Mouse (Mus musculus) kidney, postnatal 0 days (tissue): ENCODE results near the gene Cux2. TPM values are rescaled to one million over a fixed set of nuclear protein-coding genes. Genes with fewer than 3 reads are reported as not detected.

Source experiments
- ATAC-seq: fragments of 200-750 bp; cut with Nextera tagmentation; replicated peaks from 2 replicates; pipeline ENCODE4 v1.8.0; 2017; ENCODE audit warnings: low read depth, moderate number of reproducible peaks, moderate TSS enrichment, moderate library complexity; ENCODE audit not compliant: low FRiP score
- DNase-seq: peaks from one replicate; pipeline ENCODE4 v3.0.0-alpha.2; 2016; ENCODE audit warnings: low spot score
- H3K27ac ChIP-seq: fragments of 300-500 bp; sonication (generic); 2 replicates; pipeline ENCODE4 v1.5.1; 2014; ENCODE audit warnings: mild to moderate bottlenecking
- H3K27me3 ChIP-seq: fragments of 300-500 bp; sonication (generic); 2 replicates; pipeline ENCODE4 v1.6.1; 2014; ENCODE audit warnings: low read length, mixed read lengths; ENCODE audit not compliant: insufficient read depth
- H3K36me3 ChIP-seq: fragments of 300-500 bp; sonication (generic); 2 replicates; pipeline ENCODE4 v1.6.1; 2014; ENCODE audit warnings: low read length, mixed read lengths; ENCODE audit not compliant: insufficient read depth
- H3K4me1 ChIP-seq: fragments of 300-500 bp; sonication (generic); replicated peaks from 2 replicates; pipeline ENCODE4 v1.6.1; 2014; ENCODE audit warnings: antibody characterized with exemption, low read length, mixed read lengths; ENCODE audit not compliant: insufficient read depth
- H3K4me2 ChIP-seq: fragments of 300-500 bp; sonication (generic); 2 replicates; pipeline ENCODE4 v1.6.1; 2014; ENCODE audit warnings: mild to moderate bottlenecking, low read length, moderate library complexity, mixed read lengths
- H3K4me3 ChIP-seq: fragments of 300-500 bp; sonication (generic); replicated peaks from 2 replicates; pipeline ENCODE4 v1.5.1; 2014; ENCODE audit warnings: low read depth, low read length
- H3K9ac ChIP-seq: fragments of 300-500 bp; sonication (generic); 2 replicates; pipeline ENCODE4 v1.6.1; 2014; ENCODE audit warnings: low read depth, low read length
- H3K9me3 ChIP-seq: fragments of 300-500 bp; sonication (generic); replicated peaks from 2 replicates; pipeline ENCODE4 v1.6.1; 2016; ENCODE audit warnings: low read length, inconsistent platforms, mixed read lengths
- CTCF ChIP-seq: IDR thresholded peaks from 2 replicates; pipeline ENCODE4 v1.5.1; 2016; ENCODE audit warnings: antibody characterized with exemption, low read depth, mild to moderate bottlenecking, moderate library complexity
- WGBS: fragments of 180-500 bp; shearing (Covaris S2); extraction: QIAGEN DNeasy Blood & Tissue Kit; methylation state at CpG from one replicate; pipeline ENCODE4 v1.1.7; 2014; 5-methylcytosine and 5-hydroxymethylcytosine counted together
- polyA plus RNA-seq: library from polyadenylated mRNA; unstranded; fragments of >200 nt; fragmentation: Nextera tagmentation; extraction: Ambion mirVana; gene quantifications from 2 replicates; pipeline ENCODE4 v1.2.1, GENCODE M21; 2015

Gene Cux2
- polyA plus RNA-seq, 1 experiment from 2014 or later, result 5.9 TPM

- no peak overlapping the region for H3K4me2 ChIP-seq
- no peaks in the 10 kb centered on the region for H3K4me1 ChIP-seq
- DNase-seq (peak; percentile 93), ATAC-seq (peak; percentile 72)
- H3K4me3 ChIP-seq, result no peak overlapping the region
- TF ChIP-seq CTCF, result peak; percentile 95
- H3K27me3 ChIP-seq, result no peaks in the 10 kb centered on the region
- H3K27ac ChIP-seq, result no peak overlapping the region
- no peaks in the 10 kb centered on the region for H3K9me3 ChIP-seq
- H3K36me3 ChIP-seq, result no peaks in the 10 kb centered on the region
- under 1% methylated on average over 5 of the region's 5 CpGs for WGBS
- H3K9ac ChIP-seq, result no peak overlapping the region
These were observed 39.0 kb upstream of the Cux2 start for GRCm38 (mm10) chr5:122088917-122089316.

DNA sequence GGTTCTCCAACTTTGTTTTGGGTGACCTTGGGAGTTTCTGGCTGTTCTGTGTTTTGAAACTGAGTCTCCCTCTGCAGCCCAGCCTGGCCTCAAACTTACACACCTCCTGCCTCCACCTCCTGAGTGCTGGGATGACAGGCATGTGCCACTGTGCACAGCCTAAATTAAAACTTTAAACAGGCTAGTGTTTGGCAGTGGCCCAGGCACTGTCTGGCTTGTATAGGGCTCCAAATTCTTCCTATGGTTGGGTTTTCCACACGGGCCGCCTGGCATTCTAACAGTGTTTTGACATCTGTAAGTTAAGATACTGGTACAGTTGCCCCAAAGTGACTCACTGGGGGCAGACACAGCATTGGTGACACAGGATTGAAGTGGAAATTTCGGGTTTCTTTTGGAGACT lies 36.2 kb upstream of the Cux2 start:
- Histone ChIP-seq H3K4me1 (no peaks in the 10 kb centered on the region), H3K9ac (no peak overlapping the region), H3K36me3 (no peaks in the 10 kb centered on the region), H3K9me3 (no peaks in the 10 kb centered on the region), H3K4me2 (no peak overlapping the region), H3K27ac (no peak overlapping the region), H3K27me3 (no peaks in the 10 kb centered on the region), H3K4me3 (no peak overlapping the region)
- no peak for DNase-seq
- TF ChIP-seq CTCF, result no peak
- 68% methylated on average over 3 of the region's 3 CpGs for WGBS
- ATAC-seq, result no peak

- DNase-seq (no peak), ATAC-seq (no peak)
- no peak for TF ChIP-seq CTCF
- Histone ChIP-seq H3K27ac (no peak overlapping the region), H3K4me3 (no peak overlapping the region), H3K27me3 (no peaks in the 10 kb centered on the region), H3K9ac (no peak overlapping the region), H3K4me1 (no peaks in the 10 kb centered on the region), H3K36me3 (no peaks in the 10 kb centered on the region), H3K4me2 (no peak overlapping the region), H3K9me3 (no peaks in the 10 kb centered on the region)
- WGBS, result 71% methylated on average over 7 of the region's 7 CpGs
These were observed 35.4 kb upstream of the Cux2 start for GRCm38 (mm10) chr5:122085291-122085690.

- H3K27me3 ChIP-seq, result no peaks in the 10 kb centered on the region
- no peaks in the 10 kb centered on the region for H3K9me3 ChIP-seq
- 61% methylated on average over 3 of the region's 3 CpGs for WGBS
- no peak for TF ChIP-seq CTCF
- no peak overlapping the region for H3K4me3 ChIP-seq
- DNase-seq (no peak), ATAC-seq (no peak)
- H3K4me1 ChIP-seq, result no peaks in the 10 kb centered on the region
- H3K27ac ChIP-seq, result no peak overlapping the region
- H3K9ac ChIP-seq, result no peak overlapping the region
- no peaks in the 10 kb centered on the region for H3K36me3 ChIP-seq
- no peak overlapping the region for H3K4me2 ChIP-seq
These were observed 34.6 kb upstream of the Cux2 start for GRCm38 (mm10) chr5:122084470-122084869.

- TF ChIP-seq CTCF, result no peak
- 95% methylated on average over 2 of the region's 2 CpGs for WGBS
- DNase-seq, result no peak
These were observed 33.4 kb upstream of the Cux2 start for GRCm38 (mm10) chr5:122083282-122083681.

DNA sequence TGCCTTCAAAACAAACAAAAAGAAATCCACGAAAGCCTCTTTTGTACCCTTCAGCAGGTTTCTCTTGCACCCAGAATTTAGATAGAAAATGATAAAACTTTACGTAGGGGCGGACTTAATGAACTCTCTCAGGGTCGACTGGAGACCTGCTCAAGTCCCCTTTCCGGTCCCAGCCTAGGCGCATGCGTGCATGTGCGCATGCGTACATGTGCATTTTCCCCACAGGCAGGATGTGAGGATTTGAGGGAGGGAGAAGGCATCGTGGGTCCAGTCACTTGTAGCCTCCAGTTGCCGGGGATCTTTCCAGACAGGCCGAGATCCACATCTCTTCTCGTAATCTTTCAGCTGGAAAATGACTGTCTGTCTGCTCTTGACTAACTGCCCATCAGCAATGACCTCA lies 31.6 kb upstream of the Cux2 start:
- H3K4me1 ChIP-seq, result 0 out of 2 replicates have a peak, but pooled peaks cover 4% of the 10 kb centered on the region
- no peak overlapping the region for H3K4me2 ChIP-seq
- no peak for DNase-seq
- no peak overlapping the region for H3K4me3 ChIP-seq
- ATAC-seq, result no peak
- H3K27ac ChIP-seq, result no peak overlapping the region
- 82% methylated on average over 13 of the region's 13 CpGs for WGBS
- no peaks in the 10 kb centered on the region for H3K36me3 ChIP-seq
- no peak for TF ChIP-seq CTCF
- no peak overlapping the region for H3K9ac ChIP-seq
- no peaks in the 10 kb centered on the region for H3K27me3 ChIP-seq
- H3K9me3 ChIP-seq, result no peaks in the 10 kb centered on the region

More at GRCm38 (mm10) chr5:122083282-122083681, 33.4 kb upstream of the Cux2 start:
- Histone ChIP-seq H3K4me3 (no peak overlapping the region), H3K27me3 (no peaks in the 10 kb centered on the region), H3K36me3 (no peaks in the 10 kb centered on the region), H3K9ac (no peak overlapping the region), H3K9me3 (no peaks in the 10 kb centered on the region), H3K4me2 (no peak overlapping the region), H3K27ac (no peak overlapping the region), H3K4me1 (no peaks in the 10 kb centered on the region)
- ATAC-seq, result no peak

DNA sequence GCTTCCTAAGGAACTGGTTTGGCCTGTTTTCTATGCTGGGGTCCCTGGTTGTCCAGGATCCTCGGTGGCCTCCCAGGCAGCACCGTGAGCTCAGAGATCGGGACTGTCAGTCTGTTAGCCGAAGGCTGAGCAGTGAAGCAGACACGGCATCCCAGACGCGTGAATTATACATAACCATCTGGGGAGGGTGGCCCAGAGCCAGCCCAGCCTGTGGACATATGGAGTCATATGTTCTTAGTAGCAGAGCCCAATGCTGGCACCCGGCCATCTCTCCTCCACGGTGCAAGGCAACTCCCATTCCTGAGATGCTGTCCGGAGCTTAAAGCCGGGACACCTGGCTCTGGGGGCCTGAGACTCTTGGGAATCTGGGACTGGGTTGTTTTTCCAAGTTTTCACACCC lies 31.0 kb upstream of the Cux2 start:
- no peak for TF ChIP-seq CTCF
- Histone ChIP-seq H3K9ac (no peak overlapping the region), H3K27ac (no peak overlapping the region), H3K9me3 (no peaks in the 10 kb centered on the region), H3K27me3 (no peaks in the 10 kb centered on the region), H3K4me3 (no peak overlapping the region), H3K4me1 (0 out of 2 replicates have a peak, but pooled peaks cover 8% of the 10 kb centered on the region), H3K36me3 (no peaks in the 10 kb centered on the region), H3K4me2 (no peak overlapping the region)
- DNase-seq, result no peak
- 48% methylated on average over 11 of the region's 11 CpGs for WGBS
- no peak for ATAC-seq
